Mouse (Mus musculus) neural tube, embryonic 11.5 days (tissue): ENCODE results near the gene Ccdc146. TPM values are rescaled to one million over a fixed set of nuclear protein-coding genes. Genes with fewer than 3 reads are reported as not detected.
"Not testable (repeated sequence)": the region's sequence is repeated elsewhere in the genome, so short reads cannot be mapped to it uniquely, and the experiment has no call there.

Source experiments
- ATAC-seq: fragments of 200-750 bp; cut with Nextera tagmentation; 2 replicates; pipeline ENCODE4 v1.8.0; 2017; ENCODE audit warnings: moderate number of reproducible peaks, mild to moderate bottlenecking, moderate TSS enrichment, moderate library complexity; ENCODE audit not compliant: insufficient read depth, low FRiP score, low TSS enrichment
- DNase-seq: peaks from one replicate; pipeline ENCODE4 v3.0.0-alpha.2; 2015; ENCODE audit warnings: low spot score
- H3K27ac ChIP-seq: fragments of 300-500 bp; sonication (generic); 2 replicates; pipeline ENCODE4 v1.5.1; 2014; ENCODE audit warnings: low read depth, mild to moderate bottlenecking, low read length
- H3K27me3 ChIP-seq: fragments of 300-500 bp; sonication (generic); 2 replicates; pipeline ENCODE4 v1.6.1; 2014; ENCODE audit warnings: mild to moderate bottlenecking, low read length, mixed read lengths; ENCODE audit not compliant: control insufficient read depth, insufficient read depth
- H3K36me3 ChIP-seq: fragments of 300-500 bp; sonication (generic); 2 replicates; pipeline ENCODE4 v1.6.1; 2014; ENCODE audit warnings: mild to moderate bottlenecking, low read length, moderate library complexity, mixed read lengths; ENCODE audit not compliant: control insufficient read depth, insufficient read depth
- H3K4me1 ChIP-seq: fragments of 300-500 bp; sonication (generic); 2 replicates; pipeline ENCODE4 v1.6.1; 2014; ENCODE audit warnings: low read length, mixed read lengths; ENCODE audit not compliant: control insufficient read depth, insufficient read depth
- H3K4me2 ChIP-seq: fragments of 300-500 bp; sonication (generic); 2 replicates; pipeline ENCODE4 v1.6.1; 2014; ENCODE audit warnings: low read depth, mild to moderate bottlenecking, moderate library complexity
- H3K4me3 ChIP-seq: fragments of 300-500 bp; sonication (generic); 2 replicates; pipeline ENCODE4 v1.5.1; 2014; ENCODE audit warnings: low read depth, low read length
- H3K9ac ChIP-seq: fragments of 300-500 bp; sonication (generic); 2 replicates; pipeline ENCODE4 v1.6.1; 2014; ENCODE audit warnings: mild to moderate bottlenecking, low read length
- H3K9me3 ChIP-seq: fragments of 300-500 bp; sonication (generic); 2 replicates; pipeline ENCODE4 v1.6.1; 2016; ENCODE audit warnings: low read length; ENCODE audit not compliant: control insufficient read depth
- whole genome bisulfite sequencing: fragments of 180-500 bp; shearing (Covaris S2); extraction: QIAGEN DNeasy Blood & Tissue Kit; methylation state at CpG from one replicate; pipeline ENCODE4 v1.1.7; 2014; 5-methylcytosine and 5-hydroxymethylcytosine counted together
- polyA plus RNA-seq: library from polyadenylated mRNA; unstranded; fragments of >200 nt; fragmentation: Nextera tagmentation; extraction: Ambion mirVana; gene quantifications from 2 replicates; pipeline ENCODE4 v1.2.1, GENCODE M21; 2014

The Ccdc146 gene
- polyA plus RNA-seq, 1 experiment from 2014 or later, result 0.31 TPM

- H3K9me3 ChIP-seq, result no peaks in the 10 kb centered on the region
- no peak overlapping the region for H3K9ac ChIP-seq
- H3K27ac ChIP-seq, result no peak overlapping the region
- 74% methylated on average over 4 of the region's 4 CpGs for WGBS
- no peak overlapping the region for H3K4me3 ChIP-seq
- H3K4me2 ChIP-seq, result no peak overlapping the region
- no peaks in the 10 kb centered on the region for H3K27me3 ChIP-seq
- no peak for ATAC-seq
- H3K36me3 ChIP-seq, result no peaks in the 10 kb centered on the region
- no peak for DNase-seq
- H3K4me1 ChIP-seq, result no peaks in the 10 kb centered on the region
Observed at GRCm38 (mm10) chr5:21366338-21367053, 58.0 kb downstream of the Ccdc146 start.

GRCm38 (mm10) chr5:21363343-21363742 is 61.1 kb downstream of the Ccdc146 start:
- DNase-seq, result no peak
- Histone ChIP-seq H3K9me3 (no peaks in the 10 kb centered on the region), H3K4me2 (no peak overlapping the region), H3K36me3 (no peaks in the 10 kb centered on the region), H3K27me3 (no peaks in the 10 kb centered on the region), H3K4me1 (no peaks in the 10 kb centered on the region), H3K27ac (no peak overlapping the region), H3K9ac (no peak overlapping the region), H3K4me3 (no peak overlapping the region)
- ATAC-seq, result no peak
- 87% methylated on average over 3 of the region's 3 CpGs for WGBS

- H3K4me2 ChIP-seq, result no peak overlapping the region
- ATAC-seq (no peak), DNase-seq (no peak)
- 87% methylated on average over 3 of the region's 3 CpGs for whole genome bisulfite sequencing
- no peak overlapping the region for H3K9ac ChIP-seq
- H3K4me1 ChIP-seq, result no peaks in the 10 kb centered on the region
- no peaks in the 10 kb centered on the region for H3K36me3 ChIP-seq
- H3K4me3 ChIP-seq, result no peak overlapping the region
- no peak overlapping the region for H3K27ac ChIP-seq
- H3K9me3 ChIP-seq, result no peaks in the 10 kb centered on the region
- no peaks in the 10 kb centered on the region for H3K27me3 ChIP-seq
Observed at GRCm38 (mm10) chr5:21358648-21359047, 65.8 kb downstream of the Ccdc146 start.

- no peak overlapping the region for H3K4me3 ChIP-seq
- H3K9me3 ChIP-seq, result no peaks in the 10 kb centered on the region
- DNase-seq (no peak), ATAC-seq (no peak)
- H3K36me3 ChIP-seq, result no peaks in the 10 kb centered on the region
- H3K4me1 ChIP-seq, result no peaks in the 10 kb centered on the region
- H3K27ac ChIP-seq, result no peak overlapping the region
- no peaks in the 10 kb centered on the region for H3K27me3 ChIP-seq
- no peak overlapping the region for H3K4me2 ChIP-seq
- H3K9ac ChIP-seq, result no peak overlapping the region
Observed at GRCm38 (mm10) chr5:21351678-21352077, 72.8 kb downstream of the Ccdc146 start.

- 86% methylated on average over 7 of the region's 7 CpGs for WGBS
- H3K4me3 ChIP-seq, result no peak overlapping the region
- no peaks in the 10 kb centered on the region for H3K9me3 ChIP-seq
- no peak overlapping the region for H3K4me2 ChIP-seq
- H3K9ac ChIP-seq, result no peak overlapping the region
- no peak for ATAC-seq
- no peak for DNase-seq
- H3K4me1 ChIP-seq, result no peaks in the 10 kb centered on the region
- no peaks in the 10 kb centered on the region for H3K27me3 ChIP-seq
- no peak overlapping the region for H3K27ac ChIP-seq
- H3K36me3 ChIP-seq, result no peaks in the 10 kb centered on the region
Observed at GRCm38 (mm10) chr5:21348366-21348765, 76.1 kb downstream of the Ccdc146 start.

GRCm38 (mm10) chr5:21342265-21342664 is 82.2 kb downstream of the Ccdc146 start:
- H3K27ac ChIP-seq, ATAC-seq: not testable (repeated sequence)

GRCm38 (mm10) chr5:21332119-21332518 is 92.4 kb downstream of the Ccdc146 start:
- DNase-seq (no peak), ATAC-seq (no peak)
- Histone ChIP-seq H3K9me3 (no peaks in the 10 kb centered on the region), H3K36me3 (no peaks in the 10 kb centered on the region), H3K4me3 (no peak overlapping the region), H3K4me1 (peaks cover 4% of the 10 kb centered on the region), H3K9ac (no peak overlapping the region), H3K27me3 (no peaks in the 10 kb centered on the region), H3K27ac (no peak overlapping the region), H3K4me2 (no peak overlapping the region)
- 84% methylated on average over 1 of the region's 1 CpGs for WGBS

More at GRCm38 (mm10) chr5:21342265-21342664, 82.2 kb downstream of the Ccdc146 start:
- H3K4me3 ChIP-seq, H3K36me3 ChIP-seq, H3K9ac ChIP-seq, H3K9me3 ChIP-seq, H3K27me3 ChIP-seq, DNase-seq, H3K4me2 ChIP-seq, H3K4me1 ChIP-seq: not testable (repeated sequence)

GRCm38 (mm10) chr5:21331656-21332055 is 92.8 kb downstream of the Ccdc146 start:
- 91% methylated on average over 5 of the region's 5 CpGs for WGBS
- no peaks in the 10 kb centered on the region for H3K9me3 ChIP-seq
- DNase-seq (no peak), ATAC-seq (no peak)
- H3K27ac ChIP-seq, result no peak overlapping the region
- no peak overlapping the region for H3K9ac ChIP-seq
- H3K4me2 ChIP-seq, result no peak overlapping the region
- no peaks in the 10 kb centered on the region for H3K27me3 ChIP-seq
- H3K4me3 ChIP-seq, result no peak overlapping the region
- H3K36me3 ChIP-seq, result no peaks in the 10 kb centered on the region
- peaks cover 4% of the 10 kb centered on the region for H3K4me1 ChIP-seq
